Mouse (Mus musculus) G1E (cell line): ENCODE measurements around the gene Fndc3b. TPM values are rescaled to one million over a fixed set of nuclear protein-coding genes. Genes with fewer than 3 reads are reported as not detected.

Experiments used
- ATAC-seq: 2 replicates; pipeline ENCODE4 v1.8.0; 2016; ENCODE audit warnings: mild to moderate bottlenecking; ENCODE audit not compliant: insufficient number of reproducible peaks, poor library complexity, low FRiP score, severe bottlenecking; ENCODE audit errors: extremely low read depth
- DNase-seq: peaks from one replicate; pipeline ENCODE4 v3.0.0; 2012; ENCODE audit warnings: low spot score
- H3K27me3 ChIP-seq: 2 replicates; pipeline ENCODE4 v1.6.1; 2012; ENCODE audit warnings: mild to moderate bottlenecking, low read length, inconsistent platforms; ENCODE audit not compliant: insufficient read depth
- H3K36me3 ChIP-seq: replicated peaks from 2 replicates; pipeline ENCODE3; 2012; ENCODE audit warnings: mild to moderate bottlenecking, inconsistent platforms
- H3K4me1 ChIP-seq: 2 replicates; pipeline ENCODE4 v1.6.1; 2012; ENCODE audit warnings: low read depth, low read length, inconsistent platforms, mixed read lengths; ENCODE audit not compliant: insufficient read depth
- H3K4me3 ChIP-seq: 2 replicates; pipeline ENCODE4 v1.5.1; 2012; ENCODE audit warnings: low read depth, mild to moderate bottlenecking, inconsistent platforms, low read length, moderate library complexity, mixed read lengths
- H3K9me3 ChIP-seq: replicated peaks from 2 replicates; pipeline ENCODE4 v1.6.1; 2012; ENCODE audit warnings: inconsistent platforms
- CTCF ChIP-seq: IDR thresholded peaks from 2 replicates; pipeline ENCODE4 v1.5.1; 2012; ENCODE audit warnings: low read depth, low read length, inconsistent platforms, mixed read lengths
- GATA1 ChIP-seq: IDR thresholded peaks from 2 replicates; pipeline ENCODE4 v1.6.1; 2012; ENCODE audit warnings: borderline replicate concordance, low read length, inconsistent platforms, mixed read lengths
- GATA2 ChIP-seq: IDR thresholded peaks from 2 replicates; pipeline ENCODE4 v1.6.1; 2012; ENCODE audit warnings: low read depth, low read length, inconsistent platforms, borderline replicate concordance
- POLR2AphosphoS5 ChIP-seq: IDR thresholded peaks from 2 replicates; pipeline ENCODE4 v1.6.1; 2012; ENCODE audit warnings: low read depth, low read length, inconsistent platforms; ENCODE audit not compliant: insufficient replicate concordance
- TAL1 ChIP-seq: conservative IDR thresholded peaks from 2 replicates; pipeline ENCODE4 v1.6.1; 2012; ENCODE audit warnings: low read depth, low read length, inconsistent platforms, mixed read lengths
- polyA plus RNA-seq: library from polyadenylated mRNA; stranded (reverse); fragments of >175 nt; gene quantifications from 2 replicates; pipeline ENCODE4 v1.2.3, GENCODE M21; 2012
- total RNA-seq, 2 experiments: library from RNA; stranded (forward) in 1 of 2; stranded (reverse) in 1 of 2; fragments of 200-1000 nt in 1 of 2; fragments of >200 nt in 1 of 2; fragmentation: Nextera tagmentation in 1 of 2; gene quantifications; 2 replicates each; pipeline ENCODE4 v1.2.3; 2014 to 2017

The Fndc3b gene
- total and polyA plus RNA-seq, 3 experiments = 0.16 TPM; not detected in 2

DNA sequence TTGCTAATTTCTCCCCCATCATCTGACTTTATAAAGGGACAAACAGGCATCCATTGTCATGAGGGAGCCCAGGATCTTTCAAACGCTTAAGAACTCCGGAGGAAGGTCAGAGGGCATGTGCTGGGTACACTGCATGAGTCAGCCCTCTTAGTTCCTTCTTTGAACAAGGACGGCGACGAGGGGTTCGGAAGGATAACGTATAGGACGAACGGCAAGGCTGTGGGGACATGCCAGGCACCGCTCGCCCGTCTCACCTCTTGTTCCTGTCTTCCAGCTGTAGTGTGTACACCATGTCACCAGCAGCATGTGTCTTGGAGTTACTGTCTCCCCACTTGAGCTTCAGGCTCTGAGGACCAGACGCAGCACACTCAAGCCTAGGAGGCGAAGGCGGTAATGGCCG, 271.4 kb downstream of the Fndc3b start:
- no peak for TF ChIP-seq TAL1
- TF ChIP-seq POLR2AphosphoS5 = no peak
- no peak for TF ChIP-seq CTCF
- TF ChIP-seq GATA2 = no peak
- TF ChIP-seq GATA1 = no peak
- ATAC-seq (no peak), DNase-seq (no peak)
- Histone ChIP-seq H3K27me3 (0 out of 2 replicates have a peak, but pooled peaks cover 3% of the 10 kb centered on the region), H3K36me3 (no peaks in the 10 kb centered on the region), H3K9me3 (no peaks in the 10 kb centered on the region), H3K4me3 (no peak overlapping the region), H3K4me1 (no peaks in the 10 kb centered on the region)

DNA sequence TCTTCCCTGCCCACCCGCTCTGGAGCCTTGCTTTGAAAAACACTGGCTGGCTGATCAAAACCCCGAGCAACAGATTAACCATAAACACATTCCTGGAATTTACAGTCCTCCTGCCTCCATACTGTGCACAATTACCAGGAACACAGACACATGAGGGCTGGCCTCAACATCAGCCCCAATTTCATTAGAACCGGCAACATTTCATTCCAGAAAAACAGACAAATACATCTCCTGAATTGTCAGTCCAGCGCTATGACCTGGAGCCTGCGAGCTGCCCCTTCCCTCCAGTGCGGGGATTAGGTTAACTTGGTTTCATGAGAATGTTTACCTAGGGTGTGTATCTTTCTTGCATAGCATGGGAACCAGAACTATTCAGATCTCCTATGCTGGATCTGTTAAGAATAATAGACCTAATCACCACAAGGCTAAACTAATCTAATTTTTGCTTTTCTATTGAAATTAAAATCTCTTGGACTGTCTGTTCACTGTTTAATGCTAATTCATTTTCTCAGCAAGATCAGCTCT, 275.9 kb downstream of the Fndc3b start:
- ATAC-seq = no peak
- no peaks in the 10 kb centered on the region for H3K9me3 ChIP-seq
- H3K4me1 ChIP-seq = no peaks in the 10 kb centered on the region
- TF ChIP-seq GATA1 (no peak), GATA2 (no peak), CTCF (no peak), POLR2AphosphoS5 (no peak), TAL1 (no peak)
- no peak overlapping the region for H3K4me3 ChIP-seq
- no peaks in the 10 kb centered on the region for H3K36me3 ChIP-seq
- peaks cover 8% of the 10 kb centered on the region; the same call in 1 of the 2 replicates for H3K27me3 ChIP-seq
- no peak for DNase-seq

DNA sequence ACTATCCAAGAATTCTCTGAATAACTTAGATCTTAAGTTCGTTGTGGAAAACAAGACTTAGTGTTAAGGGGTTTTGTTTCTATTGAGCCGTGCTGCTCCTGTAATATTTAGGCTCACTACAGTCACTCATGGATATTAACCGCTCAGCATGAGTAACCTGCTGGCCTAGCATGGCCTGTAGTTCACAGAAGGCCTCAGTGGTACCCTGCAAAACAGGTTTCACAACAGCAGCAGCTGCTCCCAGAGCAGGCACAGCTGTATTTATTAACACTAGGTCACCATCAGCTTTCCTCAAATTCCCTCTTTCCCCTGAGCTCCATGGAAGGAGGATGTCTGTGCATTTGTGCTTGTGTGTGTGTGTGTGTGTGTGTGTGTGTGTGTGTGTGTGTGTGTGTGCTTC, 278.1 kb downstream of the Fndc3b start:
- H3K4me3 ChIP-seq = no peak overlapping the region
- H3K36me3 ChIP-seq = no peaks in the 10 kb centered on the region
- DNase-seq = no peak
- H3K9me3 ChIP-seq = no peaks in the 10 kb centered on the region
- no peak for TF ChIP-seq CTCF
- TF ChIP-seq GATA2 = no peak
- TF ChIP-seq TAL1 = no peak
- no peak for TF ChIP-seq POLR2AphosphoS5
- no peak for TF ChIP-seq GATA1
- no peak for ATAC-seq
- no peaks in the 10 kb centered on the region for H3K4me1 ChIP-seq
- peaks cover 8% of the 10 kb centered on the region; the same call in 1 of the 2 replicates for H3K27me3 ChIP-seq

DNA sequence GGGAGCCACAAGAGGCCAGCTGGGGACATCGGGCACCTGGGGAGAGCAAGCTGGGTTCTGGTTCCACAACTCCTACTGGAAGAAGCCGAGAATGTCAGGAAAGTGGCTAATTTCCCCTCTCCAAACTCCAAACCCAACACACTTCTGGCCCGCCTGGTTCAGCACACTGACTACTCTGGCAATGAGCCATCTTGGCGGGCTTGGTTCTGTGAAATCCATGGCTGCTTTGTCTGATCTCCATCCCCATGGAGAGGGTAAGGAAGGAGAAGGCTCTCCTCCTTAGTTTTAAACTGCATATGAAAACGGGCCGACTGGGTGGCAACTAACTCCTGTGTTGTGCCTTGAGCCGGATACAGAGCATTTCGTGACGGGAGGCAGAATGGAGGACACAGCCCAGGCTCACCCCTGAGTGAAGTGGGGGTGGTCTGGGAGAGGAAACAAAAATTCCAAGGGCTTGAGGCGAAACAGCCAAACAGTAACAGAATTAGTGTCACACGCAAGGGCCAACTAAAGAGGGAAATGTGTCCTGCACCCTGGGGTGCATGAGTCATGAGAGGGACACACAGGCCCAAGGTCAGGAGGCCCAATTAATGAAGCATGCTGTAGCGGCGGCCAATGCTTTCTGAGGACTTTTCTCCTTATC, 280.4 kb downstream of the Fndc3b start:
- no peak for DNase-seq

DNA sequence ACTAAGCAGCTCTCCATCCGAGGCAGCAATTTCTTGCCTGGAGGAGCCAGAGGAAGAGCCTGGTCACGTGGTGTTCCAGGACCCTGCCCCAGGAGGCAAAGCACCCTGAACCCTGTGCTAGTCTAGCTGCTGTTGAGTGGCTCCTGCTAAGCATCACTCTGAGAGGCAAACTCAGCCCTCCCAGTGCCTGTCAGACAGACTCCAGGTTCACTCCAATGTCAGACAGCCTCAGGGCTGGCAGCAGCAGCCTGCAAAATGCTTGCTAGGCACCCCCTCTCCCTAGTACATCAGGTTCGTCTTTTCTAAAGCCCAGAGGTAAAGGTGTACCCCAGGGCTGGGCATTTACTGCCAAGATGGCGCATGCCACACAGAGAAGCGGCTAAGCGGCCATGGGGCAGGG, 283.7 kb downstream of the Fndc3b start:
- Histone ChIP-seq H3K36me3 (no peaks in the 10 kb centered on the region), H3K27me3 (peaks cover 8% of the 10 kb centered on the region; the same call in 1 of the 2 replicates), H3K9me3 (no peaks in the 10 kb centered on the region), H3K4me3 (no peak overlapping the region), H3K4me1 (no peaks in the 10 kb centered on the region)
- no peak for TF ChIP-seq GATA1
- no peak for TF ChIP-seq TAL1
- no peak for TF ChIP-seq CTCF
- no peak for TF ChIP-seq POLR2AphosphoS5
- TF ChIP-seq GATA2 = no peak
- ATAC-seq (no peak), DNase-seq (no peak)

More for the DNA sequence above, 280.4 kb downstream of the Fndc3b start:
- TF ChIP-seq POLR2AphosphoS5 (no peak), TAL1 (no peak), GATA1 (no peak), GATA2 (no peak), CTCF (no peak)
- Histone ChIP-seq H3K36me3 (no peaks in the 10 kb centered on the region), H3K4me1 (no peaks in the 10 kb centered on the region), H3K9me3 (no peaks in the 10 kb centered on the region), H3K4me3 (no peak overlapping the region), H3K27me3 (peaks cover 5% of the 10 kb centered on the region; the same call in 1 of the 2 replicates)
- ATAC-seq = no peak

DNA sequence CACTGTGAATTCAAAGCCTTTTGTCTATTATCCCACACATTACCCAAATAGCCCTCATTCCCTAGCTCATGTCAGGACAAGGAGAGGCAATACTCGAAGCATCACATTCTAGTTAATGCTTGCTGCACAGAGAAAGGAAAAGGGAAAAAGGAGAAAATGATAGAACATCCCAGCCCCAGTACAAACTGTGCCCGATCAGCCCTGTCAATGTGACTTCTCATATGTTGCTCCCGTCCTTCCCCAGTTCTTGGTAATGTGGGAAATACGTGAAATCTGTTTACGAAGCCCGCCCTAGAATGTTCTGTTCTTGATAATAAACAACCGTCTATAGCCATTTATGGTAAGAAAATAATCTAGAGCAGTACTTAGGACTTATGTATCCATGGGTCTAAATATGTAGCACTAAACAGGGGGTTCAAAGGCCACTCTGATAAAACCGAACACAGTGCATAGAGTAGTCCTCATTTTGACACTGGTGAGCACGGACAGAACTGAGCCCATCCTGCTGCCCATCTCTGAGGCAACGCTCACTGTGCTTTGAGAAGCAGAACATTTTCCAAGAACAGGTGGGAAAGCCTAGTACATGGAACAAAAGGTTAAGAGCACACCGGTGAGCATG, 286.9 kb downstream of the Fndc3b start:
- DNase-seq (no peak), ATAC-seq (no peak)
- Histone ChIP-seq H3K27me3 (peaks cover 2% of the 10 kb centered on the region; the same call in 1 of the 2 replicates), H3K4me3 (no peak overlapping the region), H3K4me1 (no peaks in the 10 kb centered on the region), H3K36me3 (no peaks in the 10 kb centered on the region), H3K9me3 (no peaks in the 10 kb centered on the region)
- TF ChIP-seq POLR2AphosphoS5 (no peak), GATA2 (no peak), GATA1 (no peak), CTCF (no peak), TAL1 (no peak)
